Mouse (Mus musculus) E14TG2a.4 (cell line): ENCODE data around the gene Notch2.

Source experiments
- CTCF ChIP-seq: conservative IDR thresholded peaks from 2 replicates; pipeline ENCODE4 v1.5.1; 2014; ENCODE audit warnings: low read length
- NANOG ChIP-seq: IDR thresholded peaks from 2 replicates; pipeline ENCODE4 v1.6.1; 2014; ENCODE audit warnings: borderline replicate concordance, low read length, mixed read lengths
- POU5F1 ChIP-seq: IDR thresholded peaks from 2 replicates; pipeline ENCODE4 v1.6.1; 2014; ENCODE audit warnings: low read length, borderline replicate concordance

- TF ChIP-seq CTCF (no peak), POU5F1 (no peak), NANOG (no peak)
Measured at GRCm38 (mm10) chr3:98032191-98032590, 18.9 kb downstream of the Notch2 start.
